Comparison of ENCODE assay signal across 8 mouse cellular contexts in the genomic region with DNA sequence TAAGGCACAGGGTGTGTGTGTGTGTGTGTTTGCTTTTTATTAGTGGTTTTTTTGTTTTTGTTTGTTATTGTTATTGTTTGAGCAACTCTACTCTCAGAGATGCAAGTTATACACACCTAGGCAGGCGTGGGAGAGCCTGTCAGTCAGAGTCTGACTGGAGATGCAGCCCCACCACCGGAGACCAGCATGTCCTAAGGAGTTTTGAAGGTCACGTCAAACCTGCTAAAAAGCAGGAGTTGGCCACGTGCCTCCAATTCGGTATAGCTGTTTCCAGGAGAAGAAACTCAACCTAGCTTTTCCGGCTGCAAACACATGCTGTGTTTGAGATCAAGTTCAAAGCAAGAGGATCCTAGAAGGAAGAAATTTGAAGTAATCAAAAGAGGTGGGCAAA. TPM values are rescaled to one million over a fixed set of nuclear protein-coding genes. Genes with fewer than 3 reads are reported as not detected.
DNase-seq lines count a peak whose midpoint lies in the region; ATAC-seq lines count a peak whose summit lies in the region.

No protein-coding gene starts in this region.

- H3K27ac ChIP-seq in heart, embryonic 15.5 days, result no peak overlapping the region
- H3K27ac ChIP-seq in forebrain, embryonic 16.5 days (ENCODE audit: low read length), result no peak overlapping the region
- H3K27ac ChIP-seq in limb, embryonic 13.5 days, result no peak overlapping the region

- peak overlapping the region; percentile 77 for H3K4me3 ChIP-seq in heart, embryonic 15.5 days
- H3K4me3 ChIP-seq in forebrain, embryonic 16.5 days (replicated peaks; ENCODE audit: low read length), result peak overlapping the region; percentile 78
- peak overlapping the region; percentile 67 for H3K4me3 ChIP-seq in limb, embryonic 13.5 days

- WGBS in heart, embryonic 15.5 days, result 15% methylated on average over 6 of the region's 6 CpGs
- WGBS in forebrain, embryonic 16.5 days, result 9% methylated on average over 6 of the region's 6 CpGs
- 7% methylated on average over 6 of the region's 6 CpGs for WGBS in limb, embryonic 13.5 days

- no peaks in the 10 kb centered on the region for H3K9me3 ChIP-seq in heart, embryonic 15.5 days (replicated peaks)
- H3K9me3 ChIP-seq in forebrain, embryonic 16.5 days (ENCODE audit: control insufficient read depth, low read length), result no peaks in the 10 kb centered on the region
- H3K9me3 ChIP-seq in limb, embryonic 13.5 days, result no peaks in the 10 kb centered on the region

- H3K27me3 ChIP-seq in heart, embryonic 15.5 days, result peaks cover 22% of the 10 kb centered on the region
- peaks cover 8% of the 10 kb centered on the region; the same call in 1 of the 2 replicates for H3K27me3 ChIP-seq in forebrain, embryonic 16.5 days (replicated peaks; ENCODE audit: control insufficient read depth, insufficient read depth, low read length)
- peaks cover 43% of the 10 kb centered on the region for H3K27me3 ChIP-seq in limb, embryonic 13.5 days

- H3K4me2 ChIP-seq in heart, embryonic 15.5 days, result peak overlapping the region; percentile 97
- H3K4me2 ChIP-seq in forebrain, embryonic 16.5 days (ENCODE audit: low read length), result peak overlapping the region; percentile 95
- peak overlapping the region; percentile 97 for H3K4me2 ChIP-seq in limb, embryonic 13.5 days (replicated peaks)

- H3K4me1 ChIP-seq in heart, embryonic 15.5 days (replicated peaks), result peaks cover 23% of the 10 kb centered on the region
- H3K4me1 ChIP-seq in forebrain, embryonic 16.5 days (replicated peaks; ENCODE audit: control insufficient read depth, insufficient read depth, low read length), result peaks cover 14% of the 10 kb centered on the region
- peaks cover 18% of the 10 kb centered on the region for H3K4me1 ChIP-seq in limb, embryonic 13.5 days

- no peak overlapping the region for H3K9ac ChIP-seq in heart, embryonic 15.5 days
- H3K9ac ChIP-seq in forebrain, embryonic 16.5 days (replicated peaks; ENCODE audit: low read depth, low read length), result no peak overlapping the region; the same call in 1 of the 2 replicates
- no peak overlapping the region; the same call in 1 of the 2 replicates for H3K9ac ChIP-seq in limb, embryonic 13.5 days

- no peaks in the 10 kb centered on the region for H3K36me3 ChIP-seq in heart, embryonic 15.5 days
- H3K36me3 ChIP-seq in forebrain, embryonic 16.5 days (ENCODE audit: control insufficient read depth, insufficient read depth), result no peaks in the 10 kb centered on the region
- no peaks in the 10 kb centered on the region for H3K36me3 ChIP-seq in limb, embryonic 13.5 days

- ATAC-seq in heart, embryonic 15.5 days (replicated peaks; ENCODE audit: insufficient number of reproducible peaks, insufficient read depth, low FRiP score, low read depth), result 0 out of 2 replicates have a peak, but pooled peaks have one; percentile 8
- peak; percentile 13 for ATAC-seq in forebrain, embryonic 16.5 days
- ATAC-seq in limb, embryonic 13.5 days (ENCODE audit: low FRiP score, low read depth), result no peak; the same call in 1 of the 2 replicates

- no peak for DNase-seq in heart, postnatal 4 days
- DNase-seq in cerebellum, adult 18-20 months, result peak; percentile 34 to 49
- no peak for DNase-seq in urinary bladder, postnatal 36 days (ENCODE audit: low spot score in 2 of 2)
- no peak for DNase-seq in left cerebral cortex, adult 18-20 months (ENCODE audit: low spot score in 2 of 2)
- DNase-seq in spleen, postnatal 4 days (ENCODE audit: low spot score in 2 of 2), result no peak

RNA-seq across cellular contexts. Expression of gene Cacnb4, which starts 0.3 kb away (rescaled TPM):
- polyA plus RNA-seq in heart, embryonic 15.5 days (2015; fragmentation: Nextera tagmentation; extraction: Ambion mirVana), result 0.58 and 1.0 TPM in 2 replicates
- 1 to 10 TPM in 1 of 2 experiments, under 1 TPM in 1; 0.72 to 1.0 TPM for total RNA-seq in heart, postnatal 4 days (2021)
- 14.1 and 14.7 TPM in 2 replicates for polyA plus RNA-seq in forebrain, embryonic 16.5 days (2015; fragmentation: Nextera tagmentation; extraction: Ambion mirVana)
- polyA plus RNA-seq in limb, embryonic 13.5 days (2015; fragmentation: Nextera tagmentation; extraction: Ambion mirVana), result 1.3 and 1.6 TPM in 2 replicates
- total RNA-seq in left cerebral cortex, adult 18-20 months (2021), result 100 to 1,000 TPM; 159 to 162 TPM

Comparison
In these comparisons a context has a peak if more than half of its experiments do, and no peak if none do; other contexts are left out.
1. DNase-seq: peak in cerebellum, adult 18-20 months (2 of 2); none in heart, postnatal 4 days (single experiment), urinary bladder, postnatal 36 days (0 of 2), left cerebral cortex, adult 18-20 months (0 of 2) and spleen, postnatal 4 days (0 of 2).
2. Peak in every context shown above with its lines, with median percentiles within 50 percentile points of each other: H3K4me2 ChIP-seq and H3K4me3 ChIP-seq.